Comparison of ENCODE assay signal across 10 mouse cellular contexts in the genomic region with DNA sequence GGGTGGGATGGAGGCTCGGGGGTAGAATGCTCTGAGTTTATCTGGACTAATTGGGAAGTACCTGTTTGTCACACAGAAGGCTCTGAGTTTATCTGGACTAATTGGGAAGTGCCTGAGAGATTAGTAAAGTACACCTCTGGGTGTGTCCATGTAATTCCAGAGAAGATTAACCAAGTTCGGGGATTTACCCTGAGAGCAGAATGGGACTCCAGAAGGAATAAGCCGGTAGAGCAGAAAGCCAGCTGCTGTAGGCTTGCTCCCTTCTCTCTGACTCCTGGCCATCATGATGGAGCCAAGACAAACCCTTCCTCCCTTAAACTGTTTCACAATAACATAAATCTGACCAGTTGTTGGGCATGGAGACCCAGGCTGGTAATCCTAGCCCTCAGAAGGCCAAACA. TPM values are rescaled to one million over a fixed set of nuclear protein-coding genes. Genes with fewer than 3 reads are reported as not detected.
DNase-seq lines count a peak whose midpoint lies in the region; ATAC-seq and TF ChIP-seq lines count a peak whose summit lies in the region.
"Had no signal": no experiment of that assay in that cellular context is flagged by ENCODE, and none has a peak within 500 bp of the region (broad histone marks: within the 10 kb centered on the region; RNA-seq: fewer than 3 reads in every experiment).

No protein-coding gene starts in this region.

- TF ChIP-seq CTCF in heart, adult 2 months (IDR thresholded peaks at IDR 0.05): no peak
- TF ChIP-seq CTCF in liver, embryonic 14.5 days (IDR thresholded peaks at IDR 0.05; ENCODE audit: low read depth): no peak

- peak overlapping the region; percentile 94 for H3K27ac ChIP-seq in heart, adult 2 months
- peak overlapping the region; percentile 56; the same call in 1 of the 2 replicates for H3K27ac ChIP-seq in neural tube, embryonic 11.5 days (ENCODE audit: low read depth, low read length)
- peak overlapping the region; percentile 5 for H3K27ac ChIP-seq in liver, embryonic 14.5 days

- WGBS in heart, adult 2 months: 27% methylated on average over 3 of the region's 3 CpGs
- WGBS in neural tube, embryonic 11.5 days: 65% methylated on average over 3 of the region's 3 CpGs
- WGBS in liver, embryonic 14.5 days (ENCODE audit: insufficient replicate concordance): 46% methylated on average over 3 of the region's 3 CpGs

- TF ChIP-seq EP300 in heart, adult 2 months (IDR thresholded peaks at IDR 0.05; ENCODE audit: insufficient read depth, low read depth, low read length): no peak
- no peak for TF ChIP-seq EP300 in liver, embryonic 14.5 days (IDR thresholded peaks at IDR 0.05; ENCODE audit: low read depth)

- no peak for DNase-seq in heart, adult 2 months
- no peak for DNase-seq in heart, postnatal 4 days
- DNase-seq in neural tube, embryonic 11.5 days (ENCODE audit: low spot score): no peak
- no peak for DNase-seq in neural tube, embryonic 10.5 days (ENCODE audit: extremely low spot score, low spot score)
- DNase-seq in liver, embryonic 14.5 days (ENCODE audit: low read depth in 3 of 3, low spot score in 3 of 3): no peak
- DNase-seq in thymus, adult 18-20 months: no peak
- no peak for DNase-seq in adrenal gland, adult 18-20 months (ENCODE audit: low spot score in 2 of 2)
- DNase-seq in layer of hippocampus, postnatal 14 days (ENCODE audit: low spot score in 2 of 2): no peak
- DNase-seq: lung, postnatal 14 days had no signal

- H3K4me1 ChIP-seq in heart, adult 2 months (ENCODE audit: control insufficient read depth, insufficient read depth, low read length): peaks cover 30% of the 10 kb centered on the region
- peaks cover 31% of the 10 kb centered on the region for H3K4me1 ChIP-seq in neural tube, embryonic 11.5 days (ENCODE audit: control insufficient read depth, insufficient read depth, low read length)
- H3K4me1 ChIP-seq in liver, embryonic 14.5 days (replicated peaks; ENCODE audit: control insufficient read depth in 2 of 2, insufficient read depth in 2 of 2, low read length in 1 of 2): peaks cover 29 to 59% of the 10 kb centered on the region in 2 experiments

- H3K27me3 ChIP-seq in heart, adult 2 months (ENCODE audit: control insufficient read depth, insufficient read depth, low read length): no peaks in the 10 kb centered on the region
- H3K27me3 ChIP-seq in neural tube, embryonic 11.5 days (ENCODE audit: control insufficient read depth, insufficient read depth, low read length): no peaks in the 10 kb centered on the region
- no peaks in the 10 kb centered on the region for H3K27me3 ChIP-seq in liver, embryonic 14.5 days (ENCODE audit: control insufficient read depth, insufficient read depth, low read length)

- no peaks in the 10 kb centered on the region for H3K79me2 ChIP-seq in heart, adult 2 months (replicated peaks; ENCODE audit: control insufficient read depth, insufficient read depth, low read length)

- H3K9me3 ChIP-seq in neural tube, embryonic 11.5 days (ENCODE audit: control insufficient read depth, low read length): no peaks in the 10 kb centered on the region
- H3K9me3 ChIP-seq in liver, embryonic 14.5 days (ENCODE audit: control insufficient read depth, low read length): no peaks in the 10 kb centered on the region

- 0 out of 2 replicates have a peak, but pooled peaks cover 4% of the 10 kb centered on the region for H3K36me3 ChIP-seq in heart, adult 2 months (ENCODE audit: control insufficient read depth, insufficient read depth, low read length)
- H3K36me3 ChIP-seq in neural tube, embryonic 11.5 days (ENCODE audit: control insufficient read depth, insufficient read depth, low read length): peaks cover 6% of the 10 kb centered on the region
- no peaks in the 10 kb centered on the region; the same call in 1 of the 2 replicates for H3K36me3 ChIP-seq in liver, embryonic 14.5 days (replicated peaks; ENCODE audit: control insufficient read depth, insufficient read depth, low read depth)

- no peak for TF ChIP-seq POLR2A in heart, adult 2 months (IDR thresholded peaks at IDR 0.05; ENCODE audit: insufficient read depth, low read depth, low read length)

- no peak for ATAC-seq in neural tube, embryonic 11.5 days (ENCODE audit: insufficient read depth, low FRiP score, low TSS enrichment)
- ATAC-seq in liver, embryonic 14.5 days (ENCODE audit: insufficient read depth): no peak

- no peak overlapping the region for H3K9ac ChIP-seq in heart, adult 2 months (ENCODE audit: low read depth, low read length)
- H3K9ac ChIP-seq in neural tube, embryonic 11.5 days (ENCODE audit: low read length): no peak overlapping the region
- no peak overlapping the region for H3K9ac ChIP-seq in liver, embryonic 14.5 days (replicated peaks)

- intact Hi-C loops in heart, adult 2 months (cut with DNase I): loop anchor here (2.0 to 5.0 kb wide), 2 partner anchors 28 to 63 kb away; no protein-coding TSS in a partner anchor

- no peak overlapping the region for H3K4me3 ChIP-seq in heart, adult 2 months
- H3K4me3 ChIP-seq in neural tube, embryonic 11.5 days (ENCODE audit: low read depth, low read length): no peak overlapping the region
- no peak overlapping the region for H3K4me3 ChIP-seq in liver, embryonic 14.5 days (ENCODE audit: insufficient read depth in 1 of 2, low read depth in 2 of 2, low read length in 2 of 2)
- H3K4me3 ChIP-seq: erythroblast, embryonic 14.5 days had no signal

- no peak overlapping the region for H3K4me2 ChIP-seq in neural tube, embryonic 11.5 days (ENCODE audit: low read depth)
- H3K4me2 ChIP-seq in liver, embryonic 14.5 days (ENCODE audit: low read depth): no peak overlapping the region

RNA-seq across cellular contexts. Expression of a gene that starts 25.5 kb away (rescaled TPM):
- total RNA-seq in heart, adult 2 months (2021): 1 to 10 TPM; 2.8 to 3.4 TPM
- polyA plus RNA-seq in heart, adult 2 months (2012; rRNA removed): 3.7 and 4.6 TPM in 2 replicates
- 1 to 10 TPM; 3.5 to 3.6 TPM for total RNA-seq in heart, postnatal 4 days (2021)
- 5.5 and 6.9 TPM in 2 replicates for polyA plus RNA-seq in neural tube, embryonic 11.5 days (2014; fragmentation: Nextera tagmentation; extraction: Ambion mirVana)
- polyA plus RNA-seq in liver, embryonic 14.5 days (2012; rRNA removed): 1.3 and 1.4 TPM in 2 replicates
- 1.6 and 2.0 TPM in 2 replicates for polyA plus RNA-seq in liver, embryonic 14.5 days (2014; fragmentation: Nextera tagmentation; extraction: Ambion mirVana)
- 1 to 10 TPM; 4.1 to 4.5 TPM for total RNA-seq in adrenal gland, adult 18-20 months (2021)
- 1 to 10 TPM; 3.7 to 4.1 TPM for total RNA-seq in layer of hippocampus, postnatal 14 days (2021)

RNA-seq across cellular contexts. Expression of a gene that starts 26.4 kb away (rescaled TPM):
- total RNA-seq in heart, adult 2 months (2021): 10 to 100 TPM in 1 of 2 experiments, 1 to 10 TPM in 1; 8.5 to 10.1 TPM
- 5.7 and 7.3 TPM in 2 replicates for polyA plus RNA-seq in heart, adult 2 months (2012; rRNA removed)
- total RNA-seq in heart, postnatal 4 days (2021): 10 to 100 TPM; 16.4 to 22.2 TPM
- 28.1 and 33.5 TPM in 2 replicates for polyA plus RNA-seq in neural tube, embryonic 11.5 days (2014; fragmentation: Nextera tagmentation; extraction: Ambion mirVana)
- polyA plus RNA-seq in liver, embryonic 14.5 days (2012; rRNA removed): 5.4 and 6.0 TPM in 2 replicates
- polyA plus RNA-seq in liver, embryonic 14.5 days (2014; fragmentation: Nextera tagmentation; extraction: Ambion mirVana): 5.5 and 7.0 TPM in 2 replicates
- 10 to 100 TPM; 48.8 to 55.3 TPM for total RNA-seq in adrenal gland, adult 18-20 months (2021)
- total RNA-seq in layer of hippocampus, postnatal 14 days (2021): 10 to 100 TPM; 45.5 to 50.3 TPM

RNA-seq across cellular contexts. Expression of a gene that starts 29.1 kb away (rescaled TPM):
- 10 to 100 TPM; 58.6 to 68.2 TPM for total RNA-seq in heart, adult 2 months (2021)
- polyA plus RNA-seq in heart, adult 2 months (2012; rRNA removed): 68.8 and 98.5 TPM in 2 replicates
- total RNA-seq in heart, postnatal 4 days (2021): 10 to 100 TPM; 59.7 to 60.2 TPM
- 25.6 and 33.6 TPM in 2 replicates for polyA plus RNA-seq in neural tube, embryonic 11.5 days (2014; fragmentation: Nextera tagmentation; extraction: Ambion mirVana)
- 7.9 and 11.6 TPM in 2 replicates for polyA plus RNA-seq in liver, embryonic 14.5 days (2012; rRNA removed)
- polyA plus RNA-seq in liver, embryonic 14.5 days (2014; fragmentation: Nextera tagmentation; extraction: Ambion mirVana): 11.4 and 14.0 TPM in 2 replicates
- 10 to 100 TPM; 56.9 to 66.5 TPM for total RNA-seq in adrenal gland, adult 18-20 months (2021)
- 10 to 100 TPM; 36.6 to 40.3 TPM for total RNA-seq in layer of hippocampus, postnatal 14 days (2021)

RNA-seq across cellular contexts. Expression of a gene that starts 36.7 kb away (rescaled TPM):
- total RNA-seq in heart, adult 2 months (2021): 1 to 10 TPM; 4.1 to 6.9 TPM
- polyA plus RNA-seq in heart, adult 2 months (2012; rRNA removed): 6.6 and 11.3 TPM in 2 replicates
- total RNA-seq in heart, postnatal 4 days (2021): 1 to 10 TPM; 3.1 to 3.4 TPM
- polyA plus RNA-seq in neural tube, embryonic 11.5 days (2014; fragmentation: Nextera tagmentation; extraction: Ambion mirVana): 0.25 and 0.51 TPM in 2 replicates
- 29.8 and 30.2 TPM in 2 replicates for polyA plus RNA-seq in liver, embryonic 14.5 days (2012; rRNA removed)
- polyA plus RNA-seq in liver, embryonic 14.5 days (2014; fragmentation: Nextera tagmentation; extraction: Ambion mirVana): 41.1 and 65.1 TPM in 2 replicates
- total RNA-seq in adrenal gland, adult 18-20 months (2021): 1 to 10 TPM; 1.7 to 2.1 TPM
- total RNA-seq in layer of hippocampus, postnatal 14 days (2021): 1 to 10 TPM; 2.0 to 2.9 TPM

RNA-seq across cellular contexts. Expression of a gene that starts 43.1 kb away (rescaled TPM):
- total RNA-seq in heart, adult 2 months (2021): 10 to 100 TPM; 39.6 to 44.8 TPM
- polyA plus RNA-seq in heart, adult 2 months (2012; rRNA removed): 129 and 132 TPM in 2 replicates
- total RNA-seq in heart, postnatal 4 days (2021): 10 to 100 TPM; 43.7 to 47.6 TPM
- polyA plus RNA-seq in neural tube, embryonic 11.5 days (2014; fragmentation: Nextera tagmentation; extraction: Ambion mirVana): 59.8 and 65.6 TPM in 2 replicates
- 32.6 and 39.6 TPM in 2 replicates for polyA plus RNA-seq in liver, embryonic 14.5 days (2012; rRNA removed)
- 38.7 and 40.8 TPM in 2 replicates for polyA plus RNA-seq in liver, embryonic 14.5 days (2014; fragmentation: Nextera tagmentation; extraction: Ambion mirVana)
- 100 to 1,000 TPM; 158 to 166 TPM for total RNA-seq in adrenal gland, adult 18-20 months (2021)
- 100 to 1,000 TPM; 181 to 189 TPM for total RNA-seq in layer of hippocampus, postnatal 14 days (2021)

Comparison
In these comparisons a context has a peak if more than half of its experiments do, and no peak if none do; other contexts are left out.
1. H3K27ac ChIP-seq: peak in every context shown above with its lines; median percentile 94 in heart, adult 2 months; 56 in neural tube, embryonic 11.5 days; 5 in liver, embryonic 14.5 days.